Mouse (Mus musculus) gonadal fat pad, adult 2 months (tissue): ENCODE data around the gene Prkn. TPM values are rescaled to one million over a fixed set of nuclear protein-coding genes. Genes with fewer than 3 reads are reported as not detected.

Experiments used
- DNase-seq: peaks from one replicate; pipeline ENCODE4 v3.0.0-alpha.2; 2012; ENCODE audit warnings: low read depth
- polyA plus RNA-seq: library from polyadenylated mRNA; depleted of rRNA; stranded (reverse); fragments of >200 nt; gene quantifications from 2 replicates; pipeline ENCODE4 v1.2.3, GENCODE M21; 2012

Gene Prkn
- polyA plus RNA-seq, 1 experiment: 9.2 TPM

- DNase-seq: no peak
Observed at GRCm38 (mm10) chr17:11844989-11845388, 1004.8 kb downstream of the Prkn start.

GRCm38 (mm10) chr17:11845506-11845905 lies 1005.3 kb downstream of the Prkn start:
- no peak for DNase-seq

DNA sequence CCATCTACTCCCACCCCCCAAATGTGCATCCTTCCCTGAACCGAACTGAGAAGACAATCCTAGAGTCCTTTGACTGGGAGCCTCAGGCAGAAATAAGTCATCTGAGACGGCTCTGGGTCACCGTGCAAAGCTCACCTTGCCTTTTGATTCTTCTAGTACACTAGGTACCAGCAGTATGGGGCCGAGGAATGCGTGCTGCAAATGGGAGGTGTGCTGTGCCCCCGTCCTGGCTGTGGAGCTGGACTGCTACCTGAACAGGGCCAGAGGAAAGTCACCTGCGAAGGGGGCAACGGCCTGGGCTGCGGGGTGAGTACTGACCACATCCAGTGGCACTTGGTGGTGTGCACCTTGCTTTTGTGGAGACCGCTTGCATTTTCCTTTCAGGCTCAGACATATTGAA lies 1014.4 kb downstream of the Prkn start:
- no peak for DNase-seq

DNA sequence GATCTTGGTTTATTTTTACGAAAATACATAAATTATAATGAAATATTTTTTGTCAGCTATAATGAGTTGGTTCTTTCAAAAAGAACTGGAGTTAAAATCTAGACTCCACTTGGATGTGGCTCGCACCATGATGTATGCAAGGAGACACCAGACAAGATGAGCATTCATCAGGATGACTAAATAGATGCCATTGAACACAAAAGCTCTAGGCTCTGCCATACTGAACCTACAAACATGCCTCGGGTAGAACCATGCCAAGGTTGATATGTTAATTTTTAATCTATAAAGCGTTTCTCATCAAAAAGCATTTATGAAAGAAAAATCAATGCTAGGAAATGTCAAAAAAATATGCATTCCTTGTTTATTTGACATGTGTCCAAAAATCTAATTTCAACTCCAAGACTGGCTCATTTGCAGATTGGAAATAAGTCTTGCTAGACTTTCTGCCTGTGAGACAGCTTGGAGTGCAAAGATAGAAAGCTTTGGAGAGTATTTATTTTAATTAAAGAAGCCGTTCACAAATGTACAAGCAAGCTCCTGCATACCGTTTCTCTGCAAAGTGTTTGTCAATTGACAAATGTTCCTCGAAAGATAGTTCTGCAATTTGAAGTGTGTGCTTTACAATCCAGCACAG lies 1018.7 kb downstream of the Prkn start:
- DNase-seq: no peak

DNA sequence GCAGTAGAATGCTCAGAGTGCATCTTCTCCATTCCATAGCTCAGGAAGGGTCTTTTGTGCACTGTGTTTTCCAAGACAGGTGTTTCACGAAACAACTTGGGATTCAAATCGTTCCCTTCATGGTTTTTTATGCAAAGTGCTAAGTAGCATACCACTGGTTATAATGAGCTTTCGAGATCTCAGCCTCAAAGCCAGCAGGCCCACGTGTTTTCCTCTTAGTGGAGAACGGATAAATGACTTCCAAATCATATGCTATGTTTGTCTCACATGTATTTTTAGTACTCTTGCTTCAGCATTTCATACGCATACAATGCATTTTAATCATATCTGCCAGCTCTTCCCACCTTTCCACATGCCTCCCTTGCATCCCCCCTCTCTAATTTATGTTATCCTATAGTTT lies 1021.0 kb downstream of the Prkn start:
- no peak for DNase-seq

- no peak for DNase-seq
Observed at GRCm38 (mm10) chr17:11862360-11862759, 1022.2 kb downstream of the Prkn start.

DNA sequence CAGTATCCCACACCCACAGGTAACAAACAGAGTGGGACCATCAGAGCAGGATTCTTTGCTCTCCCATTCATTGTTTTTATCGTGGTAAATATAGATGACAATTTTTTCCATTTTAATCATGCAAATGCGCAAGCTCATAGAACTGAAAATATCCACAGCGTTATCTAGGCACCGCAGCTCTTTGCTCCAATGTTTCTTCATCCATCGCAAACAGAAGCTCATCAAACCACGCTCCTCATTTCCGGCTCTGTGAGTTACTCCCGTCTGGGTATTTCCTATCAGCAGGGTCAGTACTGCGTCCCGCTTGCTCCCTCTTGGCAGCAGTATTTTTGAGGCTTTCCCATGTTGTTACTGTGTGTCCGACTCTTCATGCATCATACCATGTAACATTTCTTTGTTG lies 1022.8 kb downstream of the Prkn start:
- DNase-seq: no peak

- no peak for DNase-seq
Observed at GRCm38 (mm10) chr17:11866231-11866630, 1026.0 kb downstream of the Prkn start.

DNA sequence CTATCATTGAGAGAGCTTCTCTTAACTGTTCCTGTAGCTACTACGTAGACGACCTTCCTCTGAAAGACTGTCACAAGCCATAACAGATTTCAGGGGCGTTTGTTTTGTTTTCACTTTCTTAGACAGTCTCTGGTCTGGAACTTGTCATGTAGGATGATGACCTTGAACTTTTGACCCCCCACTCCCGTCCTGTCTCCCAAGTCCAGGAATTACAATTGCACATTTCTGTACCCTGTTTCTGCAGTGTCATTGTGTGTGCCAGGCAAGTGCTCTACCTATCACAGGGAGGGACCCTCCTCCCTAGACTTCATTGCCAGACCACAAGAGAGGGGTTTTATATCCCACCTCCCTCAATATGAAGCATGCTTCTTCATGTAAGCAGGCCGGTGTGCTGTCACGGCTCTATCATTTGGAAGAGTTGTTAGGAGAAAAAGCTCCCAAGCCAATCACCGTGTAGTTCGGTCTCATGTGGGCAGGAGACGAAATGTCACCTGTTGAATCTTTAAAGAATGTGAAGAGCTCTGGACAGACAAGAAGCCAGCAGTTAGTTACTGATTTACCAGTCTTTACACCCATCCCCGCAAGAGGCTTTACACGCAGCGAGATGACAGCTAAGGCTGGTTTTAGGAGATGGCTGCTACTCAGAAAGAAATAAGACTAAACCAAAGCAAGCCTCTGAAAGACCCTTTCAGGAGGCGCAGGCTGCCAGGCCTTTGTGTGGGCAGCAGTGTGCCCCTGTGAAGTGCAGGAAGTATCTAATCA lies 1027.3 kb downstream of the Prkn start:
- DNase-seq: no peak

GRCm38 (mm10) chr17:11870546-11870945 lies 1030.4 kb downstream of the Prkn start:
- no peak for DNase-seq

GRCm38 (mm10) chr17:11876240-11876639 lies 1036.1 kb downstream of the Prkn start:
- no peak for DNase-seq

DNA sequence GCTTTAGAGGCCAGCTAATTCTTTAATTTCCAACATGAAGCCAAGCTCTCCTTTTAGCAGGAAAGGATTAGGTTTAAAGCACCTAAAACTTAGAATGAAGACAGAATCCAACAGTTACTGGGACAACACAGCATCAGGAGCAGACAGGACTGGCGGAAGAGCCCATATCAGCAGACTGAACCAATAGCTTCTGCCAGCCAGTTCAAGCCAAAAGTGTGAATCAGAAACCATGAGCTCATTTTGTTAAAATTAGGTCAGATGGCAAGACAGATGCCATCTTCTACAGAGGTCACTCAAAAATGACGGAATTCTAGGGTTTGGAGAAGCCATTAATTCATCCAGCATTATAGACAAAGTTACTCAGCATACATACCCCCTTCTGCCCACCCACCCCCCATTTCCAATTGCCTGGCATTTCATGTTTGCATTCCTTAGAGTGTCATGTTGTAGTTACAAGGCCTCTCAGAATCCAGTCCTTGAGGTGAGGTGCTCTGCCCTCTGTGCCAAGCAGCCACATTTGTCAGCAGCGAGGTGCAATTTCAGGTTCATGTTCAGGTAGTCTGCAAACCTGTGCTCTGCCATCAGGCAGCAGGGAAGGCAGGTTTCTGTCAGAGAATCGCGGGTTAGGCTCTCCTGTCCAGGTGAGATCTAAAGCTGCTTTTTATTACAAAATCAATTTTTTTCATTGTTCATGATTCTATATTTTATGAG lies 1041.1 kb downstream of the Prkn start:
- no peak for DNase-seq

- no peak for DNase-seq
Observed at GRCm38 (mm10) chr17:11885601-11886000, 1045.4 kb downstream of the Prkn start.

GRCm38 (mm10) chr17:11886963-11887362 lies 1046.8 kb downstream of the Prkn start:
- no peak for DNase-seq

DNA sequence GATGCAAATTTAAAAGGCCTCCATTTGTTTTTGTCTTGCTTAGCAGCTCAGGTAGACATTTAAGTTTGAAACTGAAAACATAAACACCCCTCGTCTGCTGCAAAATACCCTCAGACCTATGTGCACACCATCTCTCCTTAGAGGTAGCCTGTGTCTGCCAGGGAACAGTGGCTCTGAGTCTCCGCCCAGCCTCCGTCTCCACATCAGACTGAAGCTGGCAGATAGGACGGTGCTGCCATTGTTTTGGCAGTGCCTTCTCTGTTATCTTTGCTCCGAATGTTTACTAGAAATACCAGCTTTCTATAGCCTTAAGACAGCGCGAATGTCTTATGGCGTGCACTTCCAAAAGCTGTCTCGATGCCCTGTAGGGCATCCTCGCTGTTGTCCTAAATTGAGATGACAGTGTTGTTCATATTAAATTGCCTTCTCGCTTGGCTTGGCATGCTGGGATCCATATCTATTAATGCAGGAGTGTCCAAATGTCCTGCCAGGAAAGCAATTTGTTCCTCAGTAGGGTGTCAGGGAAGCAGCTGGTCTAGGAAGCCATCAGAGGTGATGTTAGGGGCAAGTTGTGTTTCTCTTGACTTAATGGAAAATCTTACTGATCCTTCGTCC lies 1047.5 kb downstream of the Prkn start:
- DNase-seq: no peak

- DNase-seq: no peak
Observed at GRCm38 (mm10) chr17:11888806-11889205, 1048.6 kb downstream of the Prkn start.

DNA sequence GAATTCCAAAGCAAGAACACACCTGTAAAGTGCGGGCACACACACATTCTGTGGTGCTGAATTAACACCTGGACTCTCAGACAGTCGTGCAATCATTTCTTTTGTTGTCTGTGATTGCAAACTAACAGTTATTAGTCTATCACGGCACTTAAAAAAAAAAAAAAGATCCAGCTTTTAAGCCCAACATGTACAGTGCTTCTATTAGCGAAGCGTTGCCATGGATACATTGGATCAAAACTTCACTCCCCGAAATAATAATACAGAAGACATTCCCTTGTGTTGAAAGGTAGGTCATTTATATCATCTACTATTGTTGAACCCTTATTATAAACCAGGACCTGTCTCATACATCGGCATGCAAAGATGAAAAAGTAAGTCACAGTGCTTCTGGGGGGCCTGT lies 1060.1 kb downstream of the Prkn start:
- DNase-seq: no peak

GRCm38 (mm10) chr17:11901731-11902130 lies 1061.5 kb downstream of the Prkn start:
- no peak for DNase-seq

GRCm38 (mm10) chr17:11903001-11903400 lies 1062.8 kb downstream of the Prkn start:
- no peak for DNase-seq

- no peak for DNase-seq
Observed at GRCm38 (mm10) chr17:11910668-11911398, 1070.6 kb downstream of the Prkn start.

- DNase-seq: peak; percentile 10
Observed at GRCm38 (mm10) chr17:11912136-11912535, 1072.0 kb downstream of the Prkn start.

GRCm38 (mm10) chr17:11912872-11913365 lies 1072.7 kb downstream of the Prkn start:
- no peak for DNase-seq
